Mouse (Mus musculus): Measurements from ENCODE around the gene Sell. TPM values are rescaled to one million over a fixed set of nuclear protein-coding genes. Genes with fewer than 3 reads are reported as not detected.

Gene Sell
- polyA plus RNA-seq, 2 experiments, result 0.09 to 0.21 TPM

DNA sequence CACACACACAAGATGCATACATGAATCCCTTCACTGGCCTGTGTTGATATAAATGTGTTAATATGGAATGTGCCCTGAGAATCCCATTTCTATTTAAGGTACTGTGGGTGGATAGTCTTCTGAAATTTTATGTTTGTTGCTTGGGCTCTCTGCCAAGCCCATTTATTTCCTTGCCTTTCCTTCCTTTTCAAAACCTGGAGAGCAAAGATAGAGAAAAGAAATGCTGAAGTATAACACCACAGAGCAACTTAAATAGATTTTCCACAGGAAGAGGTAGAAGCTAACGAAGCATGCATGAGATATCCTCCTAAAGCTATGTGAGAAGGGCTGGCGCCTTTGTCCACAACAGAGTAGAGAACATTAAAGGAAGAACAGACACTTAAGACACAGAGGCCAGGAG is 48.0 kb downstream of the Sell start:
- ATAC-seq (ENCODE audit: low FRiP score, low read depth), result no peak
- 86% methylated on average over 2 of the region's 2 CpGs for WGBS
- no peak for DNase-seq (ENCODE audit: low spot score)

GRCm38 (mm10) chr1:164110591-164111329 is 49.0 kb downstream of the Sell start:
- Histone ChIP-seq H3K27me3 (ENCODE audit: control insufficient read depth, insufficient read depth, low read length) (no peaks in the 10 kb centered on the region), H3K4me1 (ENCODE audit: control insufficient read depth, insufficient read depth, low read length) (no peaks in the 10 kb centered on the region), H3K27ac (replicated peaks; ENCODE audit: low read depth, low read length) (no peak overlapping the region), H3K9ac (ENCODE audit: low read depth, low read length, severe bottlenecking) (no peak overlapping the region), H3K4me2 (replicated peaks; ENCODE audit: low read depth, low read length, severe bottlenecking) (no peak overlapping the region), H3K36me3 (ENCODE audit: control insufficient read depth, insufficient read depth, low read length) (no peaks in the 10 kb centered on the region), H3K9me3 (ENCODE audit: control insufficient read depth, low read length) (no peaks in the 10 kb centered on the region), H3K4me3 (replicated peaks; ENCODE audit: low read length) (no peak overlapping the region)
- no peak for DNase-seq (ENCODE audit: low spot score)
- TF ChIP-seq POLR2A (IDR thresholded peaks at IDR 0.05; ENCODE audit: borderline replicate concordance, extremely low read depth, insufficient read depth, insufficient read length), result no peak
- no peak for ATAC-seq (ENCODE audit: low FRiP score, low read depth)
- WGBS, result 94% methylated on average over 9 of the region's 9 CpGs

More for the DNA sequence above, 48.0 kb downstream of the Sell start:
- no peak for TF ChIP-seq POLR2A (IDR thresholded peaks at IDR 0.05; ENCODE audit: borderline replicate concordance, extremely low read depth, insufficient read depth, insufficient read length)
- H3K4me2 ChIP-seq (replicated peaks; ENCODE audit: low read depth, low read length, severe bottlenecking), result no peak overlapping the region
- no peaks in the 10 kb centered on the region for H3K36me3 ChIP-seq (ENCODE audit: control insufficient read depth, insufficient read depth, low read length)
- H3K27ac ChIP-seq (replicated peaks; ENCODE audit: low read depth, low read length), result no peak overlapping the region
- H3K4me1 ChIP-seq (ENCODE audit: control insufficient read depth, insufficient read depth, low read length), result no peaks in the 10 kb centered on the region
- H3K9me3 ChIP-seq (ENCODE audit: control insufficient read depth, low read length), result no peaks in the 10 kb centered on the region
- no peak overlapping the region for H3K9ac ChIP-seq (ENCODE audit: low read depth, low read length, severe bottlenecking)
- H3K27me3 ChIP-seq (ENCODE audit: control insufficient read depth, insufficient read depth, low read length), result no peaks in the 10 kb centered on the region
- no peak overlapping the region for H3K4me3 ChIP-seq (replicated peaks; ENCODE audit: low read length)

DNA sequence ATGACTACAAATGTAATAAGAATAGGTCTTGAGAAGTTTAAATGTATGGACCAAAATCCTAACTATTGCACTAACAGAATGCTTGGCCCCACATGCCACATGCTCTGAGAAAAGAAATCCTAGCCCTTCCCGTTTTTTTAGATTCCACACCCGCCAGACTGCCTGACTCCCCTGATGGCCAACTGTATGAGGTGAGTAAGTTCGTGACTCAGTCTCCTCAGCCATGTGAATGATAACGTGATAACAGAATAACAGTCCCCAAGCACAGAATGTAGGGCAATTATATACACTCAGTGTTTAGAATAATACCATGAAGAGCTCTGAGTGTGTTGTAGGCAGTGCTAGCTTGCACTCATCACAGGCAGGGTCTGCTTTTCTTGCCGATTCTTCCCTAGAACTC is 52.5 kb downstream of the Sell start:
- Histone ChIP-seq H3K4me2 (replicated peaks; ENCODE audit: low read depth, low read length, severe bottlenecking) (no peak overlapping the region), H3K9me3 (ENCODE audit: control insufficient read depth, low read length) (no peaks in the 10 kb centered on the region), H3K36me3 (ENCODE audit: control insufficient read depth, insufficient read depth, low read length) (no peaks in the 10 kb centered on the region), H3K4me1 (ENCODE audit: control insufficient read depth, insufficient read depth, low read length) (no peaks in the 10 kb centered on the region), H3K27me3 (ENCODE audit: control insufficient read depth, insufficient read depth, low read length) (no peaks in the 10 kb centered on the region), H3K27ac (replicated peaks; ENCODE audit: low read depth, low read length) (no peak overlapping the region), H3K9ac (ENCODE audit: low read depth, low read length, severe bottlenecking) (no peak overlapping the region), H3K4me3 (replicated peaks; ENCODE audit: low read length) (no peak overlapping the region)
- ATAC-seq (ENCODE audit: low FRiP score, low read depth) (no peak), DNase-seq (ENCODE audit: low spot score) (no peak)
- TF ChIP-seq POLR2A (IDR thresholded peaks at IDR 0.05; ENCODE audit: borderline replicate concordance, extremely low read depth, insufficient read depth, insufficient read length), result no peak
- WGBS, result 82% methylated on average over 5 of the region's 5 CpGs

- H3K36me3 ChIP-seq (ENCODE audit: control insufficient read depth, insufficient read depth, low read length), result no peaks in the 10 kb centered on the region
- 64% methylated on average over 8 of the region's 8 CpGs for WGBS
- H3K27me3 ChIP-seq (ENCODE audit: control insufficient read depth, insufficient read depth, low read length), result no peaks in the 10 kb centered on the region
- no peak within 1 kb of the TSS for H3K4me2 ChIP-seq (replicated peaks; ENCODE audit: low read depth, low read length, severe bottlenecking)
- no peak within 1 kb of the TSS for H3K9ac ChIP-seq (ENCODE audit: low read depth, low read length, severe bottlenecking)
- TF ChIP-seq POLR2A (IDR thresholded peaks at IDR 0.05; ENCODE audit: borderline replicate concordance, extremely low read depth, insufficient read depth, insufficient read length), result no peak
- no peaks in the 10 kb centered on the region for H3K9me3 ChIP-seq (ENCODE audit: control insufficient read depth, low read length)
- no peak for DNase-seq (ENCODE audit: low spot score)
- no peak for ATAC-seq (ENCODE audit: low FRiP score, low read depth)
- no peaks in the 10 kb centered on the region for H3K4me1 ChIP-seq (ENCODE audit: control insufficient read depth, insufficient read depth, low read length)
- H3K27ac ChIP-seq (replicated peaks; ENCODE audit: low read depth, low read length), result no peak within 1 kb of the TSS
- no peak within 1 kb of the TSS for H3K4me3 ChIP-seq (replicated peaks; ENCODE audit: low read length)
These were observed 53.2 kb downstream of the Sell start, which contains the start of gene Selp for GRCm38 (mm10) chr1:164114947-164115493. Selp (plus strand) TSS chr1:164115264.

DNA sequence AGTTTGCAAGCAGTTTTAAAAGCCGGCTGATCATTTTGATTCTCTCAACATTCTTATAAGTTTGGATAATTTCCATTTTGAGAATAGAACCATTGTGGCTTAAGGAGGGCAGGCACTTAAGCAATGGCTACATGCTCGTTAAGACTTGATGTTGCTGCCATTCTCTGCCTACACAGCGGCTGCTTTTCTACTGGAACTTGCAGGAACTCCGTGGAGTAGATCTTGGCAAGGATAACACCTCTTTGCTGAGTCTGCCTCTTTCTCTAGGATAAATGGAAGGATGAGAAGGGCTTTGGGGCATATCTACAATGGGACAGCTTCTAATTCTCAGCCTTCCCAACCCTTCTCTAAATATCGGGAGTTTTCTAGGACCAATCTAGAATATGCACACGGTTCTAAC is 53.9 kb downstream of the Sell start:
- Histone ChIP-seq H3K27me3 (ENCODE audit: control insufficient read depth, insufficient read depth, low read length) (no peaks in the 10 kb centered on the region), H3K36me3 (ENCODE audit: control insufficient read depth, insufficient read depth, low read length) (no peaks in the 10 kb centered on the region), H3K9me3 (ENCODE audit: control insufficient read depth, low read length) (no peaks in the 10 kb centered on the region), H3K4me3 (replicated peaks; ENCODE audit: low read length) (no peak overlapping the region), H3K4me1 (ENCODE audit: control insufficient read depth, insufficient read depth, low read length) (no peaks in the 10 kb centered on the region), H3K4me2 (replicated peaks; ENCODE audit: low read depth, low read length, severe bottlenecking) (no peak overlapping the region), H3K27ac (replicated peaks; ENCODE audit: low read depth, low read length) (no peak overlapping the region), H3K9ac (ENCODE audit: low read depth, low read length, severe bottlenecking) (no peak overlapping the region)
- 79% methylated on average over 6 of the region's 6 CpGs for WGBS
- no peak for DNase-seq (ENCODE audit: low spot score)
- no peak for TF ChIP-seq POLR2A (IDR thresholded peaks at IDR 0.05; ENCODE audit: borderline replicate concordance, extremely low read depth, insufficient read depth, insufficient read length)
- ATAC-seq (ENCODE audit: low FRiP score, low read depth), result no peak
